Mouse (Mus musculus): Measurements from ENCODE around the gene Rnf145. TPM values are rescaled to one million over a fixed set of nuclear protein-coding genes. Genes with fewer than 3 reads are reported as not detected.

The Rnf145 gene
- 89.0 and 89.5 TPM in 2 replicates for polyA plus RNA-seq (2015; fragmentation: Nextera tagmentation; extraction: Ambion mirVana)

GRCm38 (mm10) chr11:44518281-44519095 lies at the start of gene Rnf145:
Rnf145 (plus strand) TSS chr11:44518964.
- Histone ChIP-seq H3K9me3 (ENCODE audit: control insufficient read depth, low read length) (no peaks in the 10 kb centered on the region), H3K4me2 (ENCODE audit: low read length) (peak within 1 kb of the TSS; percentile 79), H3K27me3 (replicated peaks; ENCODE audit: control insufficient read depth, insufficient read depth, low read length) (no peaks in the 10 kb centered on the region), H3K27ac (ENCODE audit: low read length) (peak within 1 kb of the TSS; percentile 87), H3K4me1 (replicated peaks; ENCODE audit: control insufficient read depth, insufficient read depth, low read length) (peaks cover 13% of the 10 kb centered on the region), H3K36me3 (ENCODE audit: control insufficient read depth, insufficient read depth) (no peaks in the 10 kb centered on the region), H3K9ac (replicated peaks; ENCODE audit: low read depth, low read length) (peak within 1 kb of the TSS; percentile 70), H3K4me3 (replicated peaks; ENCODE audit: low read length) (peak within 1 kb of the TSS; percentile 61)
- ATAC-seq, result peak; percentile 88
- under 1% methylated on average over 36 of the region's 70 CpGs for WGBS

- peak overlapping the region; percentile 72 for H3K4me3 ChIP-seq (replicated peaks; ENCODE audit: low read length)
- peak; percentile 68 for ATAC-seq
- H3K36me3 ChIP-seq (ENCODE audit: control insufficient read depth, insufficient read depth), result no peaks in the 10 kb centered on the region
- H3K27me3 ChIP-seq (replicated peaks; ENCODE audit: control insufficient read depth, insufficient read depth, low read length), result no peaks in the 10 kb centered on the region
- H3K9ac ChIP-seq (replicated peaks; ENCODE audit: low read depth, low read length), result peak overlapping the region; percentile 80
- peaks cover 13% of the 10 kb centered on the region for H3K4me1 ChIP-seq (replicated peaks; ENCODE audit: control insufficient read depth, insufficient read depth, low read length)
- WGBS, result under 1% methylated on average over 59 of the region's 59 CpGs
- H3K9me3 ChIP-seq (ENCODE audit: control insufficient read depth, low read length), result no peaks in the 10 kb centered on the region
- H3K27ac ChIP-seq (ENCODE audit: low read length), result peak overlapping the region; percentile 43
- H3K4me2 ChIP-seq (ENCODE audit: low read length), result peak overlapping the region; percentile 94
Measured at GRCm38 (mm10) chr11:44469646-44470431, 48.9 kb upstream of the Rnf145 start.

GRCm38 (mm10) chr11:44470432-44471336 lies 48.1 kb upstream of the Rnf145 start, which contains the start of gene Ublcp1:
Ublcp1 (minus strand) TSS chr11:44470498.
- Histone ChIP-seq H3K27ac (ENCODE audit: low read length) (peak within 1 kb of the TSS; percentile 91), H3K4me2 (ENCODE audit: low read length) (peak within 1 kb of the TSS; percentile 94), H3K4me1 (replicated peaks; ENCODE audit: control insufficient read depth, insufficient read depth, low read length) (peaks cover 13% of the 10 kb centered on the region), H3K9me3 (ENCODE audit: control insufficient read depth, low read length) (no peaks in the 10 kb centered on the region), H3K9ac (replicated peaks; ENCODE audit: low read depth, low read length) (peak within 1 kb of the TSS; percentile 80), H3K4me3 (replicated peaks; ENCODE audit: low read length) (peak within 1 kb of the TSS; percentile 72), H3K36me3 (ENCODE audit: control insufficient read depth, insufficient read depth) (no peaks in the 10 kb centered on the region), H3K27me3 (replicated peaks; ENCODE audit: control insufficient read depth, insufficient read depth, low read length) (no peaks in the 10 kb centered on the region)
- WGBS, result under 1% methylated on average over 54 of the region's 54 CpGs
- ATAC-seq, result peak; percentile 95

- Histone ChIP-seq H3K4me1 (replicated peaks; ENCODE audit: control insufficient read depth, insufficient read depth, low read length) (peaks cover 13% of the 10 kb centered on the region), H3K27ac (ENCODE audit: low read length) (peak overlapping the region; percentile 23), H3K36me3 (ENCODE audit: control insufficient read depth, insufficient read depth) (no peaks in the 10 kb centered on the region), H3K9ac (replicated peaks; ENCODE audit: low read depth, low read length) (peak overlapping the region; percentile 80), H3K4me2 (ENCODE audit: low read length) (peak overlapping the region; percentile 93), H3K27me3 (replicated peaks; ENCODE audit: control insufficient read depth, insufficient read depth, low read length) (no peaks in the 10 kb centered on the region), H3K4me3 (replicated peaks; ENCODE audit: low read length) (peak overlapping the region; percentile 72), H3K9me3 (ENCODE audit: control insufficient read depth, low read length) (no peaks in the 10 kb centered on the region)
- WGBS, result 21% methylated on average over 4 of the region's 4 CpGs
- no peak for ATAC-seq
Measured at GRCm38 (mm10) chr11:44471337-44471995, 47.3 kb upstream of the Rnf145 start.

GRCm38 (mm10) chr11:44475467-44475866 lies 43.3 kb upstream of the Rnf145 start:
- WGBS, result 76% methylated on average over 3 of the region's 3 CpGs
- Histone ChIP-seq H3K27me3 (replicated peaks; ENCODE audit: control insufficient read depth, insufficient read depth, low read length) (no peaks in the 10 kb centered on the region), H3K27ac (ENCODE audit: low read length) (no peak overlapping the region), H3K9ac (replicated peaks; ENCODE audit: low read depth, low read length) (no peak overlapping the region), H3K4me2 (ENCODE audit: low read length) (no peak overlapping the region), H3K9me3 (ENCODE audit: control insufficient read depth, low read length) (no peaks in the 10 kb centered on the region), H3K4me1 (replicated peaks; ENCODE audit: control insufficient read depth, insufficient read depth, low read length) (peaks cover 8% of the 10 kb centered on the region), H3K4me3 (replicated peaks; ENCODE audit: low read length) (no peak overlapping the region), H3K36me3 (ENCODE audit: control insufficient read depth, insufficient read depth) (no peaks in the 10 kb centered on the region)
- no peak for ATAC-seq

GRCm38 (mm10) chr11:44476445-44476844 lies 42.3 kb upstream of the Rnf145 start:
- H3K4me1 ChIP-seq (replicated peaks; ENCODE audit: control insufficient read depth, insufficient read depth, low read length), result peaks cover 4% of the 10 kb centered on the region
- no peak overlapping the region for H3K9ac ChIP-seq (replicated peaks; ENCODE audit: low read depth, low read length)
- 87% methylated on average over 2 of the region's 2 CpGs for WGBS
- H3K36me3 ChIP-seq (ENCODE audit: control insufficient read depth, insufficient read depth), result no peaks in the 10 kb centered on the region
- H3K4me2 ChIP-seq (ENCODE audit: low read length), result no peak overlapping the region
- no peaks in the 10 kb centered on the region for H3K9me3 ChIP-seq (ENCODE audit: control insufficient read depth, low read length)
- no peaks in the 10 kb centered on the region for H3K27me3 ChIP-seq (replicated peaks; ENCODE audit: control insufficient read depth, insufficient read depth, low read length)
- no peak for ATAC-seq
- no peak overlapping the region for H3K4me3 ChIP-seq (replicated peaks; ENCODE audit: low read length)
- no peak overlapping the region for H3K27ac ChIP-seq (ENCODE audit: low read length)

GRCm38 (mm10) chr11:44478382-44478781 lies 40.4 kb upstream of the Rnf145 start:
- Histone ChIP-seq H3K9ac (replicated peaks; ENCODE audit: low read depth, low read length) (no peak overlapping the region), H3K9me3 (ENCODE audit: control insufficient read depth, low read length) (no peaks in the 10 kb centered on the region), H3K4me2 (ENCODE audit: low read length) (no peak overlapping the region), H3K4me3 (replicated peaks; ENCODE audit: low read length) (no peak overlapping the region), H3K4me1 (replicated peaks; ENCODE audit: control insufficient read depth, insufficient read depth, low read length) (no peaks in the 10 kb centered on the region), H3K36me3 (ENCODE audit: control insufficient read depth, insufficient read depth) (no peaks in the 10 kb centered on the region), H3K27ac (ENCODE audit: low read length) (no peak overlapping the region), H3K27me3 (replicated peaks; ENCODE audit: control insufficient read depth, insufficient read depth, low read length) (no peaks in the 10 kb centered on the region)
- ATAC-seq, result no peak
- 90% methylated on average over 4 of the region's 4 CpGs for WGBS

GRCm38 (mm10) chr11:44480246-44480645 lies 38.5 kb upstream of the Rnf145 start:
- no peak overlapping the region for H3K27ac ChIP-seq (ENCODE audit: low read length)
- 92% methylated on average over 6 of the region's 6 CpGs for WGBS
- no peak overlapping the region for H3K4me3 ChIP-seq (replicated peaks; ENCODE audit: low read length)
- H3K36me3 ChIP-seq (ENCODE audit: control insufficient read depth, insufficient read depth), result no peaks in the 10 kb centered on the region
- no peak for ATAC-seq
- H3K9ac ChIP-seq (replicated peaks; ENCODE audit: low read depth, low read length), result no peak overlapping the region
- H3K4me1 ChIP-seq (replicated peaks; ENCODE audit: control insufficient read depth, insufficient read depth, low read length), result no peaks in the 10 kb centered on the region
- H3K4me2 ChIP-seq (ENCODE audit: low read length), result no peak overlapping the region
- no peaks in the 10 kb centered on the region for H3K9me3 ChIP-seq (ENCODE audit: control insufficient read depth, low read length)
- no peaks in the 10 kb centered on the region for H3K27me3 ChIP-seq (replicated peaks; ENCODE audit: control insufficient read depth, insufficient read depth, low read length)
